Mouse (Mus musculus) neural tube, embryonic 13.5 days (tissue): ENCODE results near the gene Spin2e. TPM values are rescaled to one million over a fixed set of nuclear protein-coding genes. Genes with fewer than 3 reads are reported as not detected.
"Not testable (repeated sequence)": the region's sequence is repeated elsewhere in the genome, so short reads cannot be mapped to it uniquely, and the experiment has no call there.

Source experiments
- ATAC-seq: fragments of 200-750 bp; cut with Nextera tagmentation; 2 replicates; pipeline ENCODE4 v1.8.0; 2017; ENCODE audit warnings: low read depth, mild to moderate bottlenecking, moderate TSS enrichment, moderate library complexity
- H3K27ac ChIP-seq: fragments of 300-500 bp; sonication (generic); replicated peaks from 2 replicates; pipeline ENCODE4 v1.5.1; 2015; ENCODE audit warnings: moderate library complexity, mild to moderate bottlenecking, inconsistent platforms
- H3K27me3 ChIP-seq: fragments of 300-500 bp; sonication (generic); 2 replicates; pipeline ENCODE4 v1.6.1; 2015; ENCODE audit warnings: mild to moderate bottlenecking, inconsistent platforms
- H3K36me3 ChIP-seq: fragments of 300-500 bp; sonication (generic); 2 replicates; pipeline ENCODE4 v1.6.1; 2015; ENCODE audit warnings: mild to moderate bottlenecking, inconsistent platforms
- H3K4me1 ChIP-seq: fragments of 300-500 bp; sonication (generic); replicated peaks from 2 replicates; pipeline ENCODE4 v1.6.1; 2015; ENCODE audit warnings: inconsistent platforms
- H3K4me2 ChIP-seq: fragments of 300-500 bp; sonication (generic); 2 replicates; pipeline ENCODE4 v1.6.1; 2015; ENCODE audit warnings: inconsistent platforms, mild to moderate bottlenecking, moderate library complexity
- H3K4me3 ChIP-seq: fragments of 300-500 bp; sonication (generic); 2 replicates; pipeline ENCODE4 v1.5.1; 2015; ENCODE audit warnings: mild to moderate bottlenecking, inconsistent platforms
- H3K9ac ChIP-seq: fragments of 300-500 bp; sonication (generic); 2 replicates; pipeline ENCODE4 v1.6.1; 2015; ENCODE audit warnings: moderate library complexity, mild to moderate bottlenecking, inconsistent platforms
- H3K9me3 ChIP-seq: fragments of 300-500 bp; sonication (generic); 2 replicates; pipeline ENCODE4 v1.6.1; 2016; ENCODE audit warnings: inconsistent platforms
- WGBS: fragments of 180-500 bp; shearing (Covaris S2); methylation state at CpG from one replicate; pipeline ENCODE4 v1.1.7; 2015; 5-methylcytosine and 5-hydroxymethylcytosine counted together
- polyA plus RNA-seq: library from polyadenylated mRNA; unstranded; fragments of >200 nt; fragmentation: Nextera tagmentation; extraction: Ambion mirVana; gene quantifications from 2 replicates; pipeline ENCODE4 v1.2.1, GENCODE M21; 2015

Spin2e gene
- polyA plus RNA-seq, result not detected in 2 replicates

DNA sequence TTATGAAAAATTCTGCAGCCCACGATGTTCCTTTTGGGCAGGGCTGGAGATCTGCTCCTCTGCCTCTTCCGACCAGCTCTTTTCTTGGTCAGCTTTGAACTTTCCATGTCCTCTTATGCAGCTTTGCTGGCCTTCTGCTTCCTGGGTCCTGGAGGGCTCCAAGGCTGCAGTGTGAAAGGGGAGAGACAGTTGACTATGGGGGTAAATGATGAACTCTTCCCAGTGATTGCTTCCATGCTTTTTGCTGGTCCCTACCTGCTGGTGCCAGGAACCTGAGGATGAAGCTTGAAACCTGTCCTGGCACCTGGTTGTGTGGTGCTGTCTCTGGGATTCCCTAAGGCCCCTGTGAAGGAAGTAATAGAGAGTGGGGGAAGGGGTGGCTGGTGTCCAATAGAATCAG is at the start of gene Spin2e:
TSS of gene Spin2e (minus strand) at position 101 of the 400 bp plus-strand sequence.
- not testable (repeated sequence) for H3K27ac ChIP-seq, H3K9me3 ChIP-seq, H3K27me3 ChIP-seq, H3K4me3 ChIP-seq, H3K9ac ChIP-seq, H3K36me3 ChIP-seq, H3K4me1 ChIP-seq, H3K4me2 ChIP-seq, ATAC-seq
- 82% methylated on average over 2 of the region's 2 CpGs for WGBS

- not testable (repeated sequence) for H3K4me1 ChIP-seq, H3K4me3 ChIP-seq, H3K27me3 ChIP-seq, H3K36me3 ChIP-seq, H3K4me2 ChIP-seq, ATAC-seq, H3K27ac ChIP-seq, H3K9ac ChIP-seq, H3K9me3 ChIP-seq
- no CpG with 5 or more reads among the region's 1 CpGs for WGBS
Measured at GRCm38 (mm10) chrX:31574183-31574582, 44.5 kb downstream of the Spin2e start, which contains the start of gene Gm21883. Gene Gm21883 (minus strand): TSS chrX:31574283.

Other genes with a start within 250 kb of the Spin2e start
- not detected in 2 replicates for gene Btbd35f19, start 235.0 kb downstream of the Spin2e start, polyA plus RNA-seq
- gene Gm21883, start 44.6 kb downstream of the Spin2e start, polyA plus RNA-seq, result not detected in 2 replicates
- not detected in 2 replicates for gene Btbd35f25, start 98.2 kb upstream of the Spin2e start, polyA plus RNA-seq